In the genomic region with DNA sequence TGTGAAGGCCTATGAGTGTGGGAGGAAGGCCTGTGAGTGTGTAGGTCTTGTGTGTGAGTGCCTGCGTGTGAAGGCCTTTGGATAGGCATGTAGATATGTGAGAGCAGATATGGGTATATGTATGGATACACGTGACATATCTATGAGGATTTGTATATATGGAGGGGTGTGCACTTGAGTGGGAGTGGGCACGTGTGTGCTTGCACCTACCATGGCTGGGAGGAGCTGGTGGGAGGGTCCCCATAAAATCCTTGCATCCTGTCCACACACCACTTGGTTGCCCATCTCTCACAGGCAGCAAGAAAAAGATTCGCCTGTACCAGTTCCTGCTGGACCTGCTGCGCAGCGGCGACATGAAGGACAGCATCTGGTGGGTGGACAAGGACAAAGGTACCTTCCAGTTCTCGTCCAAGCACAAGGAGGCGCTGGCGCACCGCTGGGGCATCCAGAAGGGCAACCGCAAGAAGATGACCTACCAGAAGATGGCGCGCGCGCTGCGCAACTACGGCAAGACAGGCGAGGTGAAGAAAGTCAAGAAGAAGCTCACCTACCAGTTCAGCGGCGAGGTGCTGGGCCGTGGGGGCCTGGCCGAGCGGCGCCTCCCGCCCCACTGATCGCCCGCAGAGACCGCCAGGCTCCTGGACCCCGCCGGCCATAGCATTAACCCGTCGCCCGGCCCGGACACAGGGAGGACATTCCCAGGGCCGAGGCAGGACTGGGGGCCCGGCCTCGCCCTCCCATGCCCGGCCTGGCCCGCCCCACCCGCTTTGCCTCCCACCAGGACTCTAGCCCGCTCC, we compare ENCODE assay signal across 8 mouse cellular contexts. TPM values are rescaled to one million over a fixed set of nuclear protein-coding genes. Genes with fewer than 3 reads are reported as not detected.
A peak's percentile ranks its signal among the peaks of the same experiment; 100 is the strongest.
DNase-seq lines count a peak whose midpoint lies in the region; ATAC-seq lines count a peak whose summit lies in the region.

No protein-coding gene starts in this region.

- ATAC-seq in hindbrain, embryonic 13.5 days (ENCODE audit: low FRiP score), result peak; percentile 47

- 8% methylated on average over 42 of the region's 42 CpGs for WGBS in hindbrain, embryonic 13.5 days

- H3K9me3 ChIP-seq in hindbrain, embryonic 13.5 days, result no peaks in the 10 kb centered on the region

- peak overlapping the region; percentile 60 for H3K9ac ChIP-seq in hindbrain, embryonic 13.5 days

- DNase-seq in MEL-GATA-1-ER (ENCODE audit: extremely low read depth, low read depth), result peak; percentile 50
- peak; percentile 99 for DNase-seq in cerebellum, adult 9-10 months
- peak; percentile 66 to 85 for DNase-seq in frontal cortex, postnatal 10 days (ENCODE audit: low spot score in 2 of 2)
- peak; percentile 90 to 99 for DNase-seq in layer of hippocampus, postnatal 25 days (ENCODE audit: extremely low spot score in 1 of 2, low spot score in 1 of 2)
- peak; percentile 100 for DNase-seq in lung, postnatal 14 days
- DNase-seq in right cerebral cortex, postnatal 10 days (ENCODE audit: low spot score in 2 of 2), result peak; percentile 85 to 91
- DNase-seq in urinary bladder, postnatal 14 days (ENCODE audit: low spot score), result peak; percentile 98

- H3K4me1 ChIP-seq in hindbrain, embryonic 13.5 days (replicated peaks), result peaks cover 6% of the 10 kb centered on the region

- H3K4me2 ChIP-seq in hindbrain, embryonic 13.5 days, result peak overlapping the region; percentile 58

- peak overlapping the region; percentile 36 for H3K4me3 ChIP-seq in hindbrain, embryonic 13.5 days

- H3K27ac ChIP-seq in hindbrain, embryonic 13.5 days, result no peak overlapping the region

- peaks cover 24% of the 10 kb centered on the region for H3K27me3 ChIP-seq in hindbrain, embryonic 13.5 days

- no peaks in the 10 kb centered on the region for H3K36me3 ChIP-seq in hindbrain, embryonic 13.5 days

RNA-seq across cellular contexts. Expression of gene Mybpc3, which starts 3.0 kb away (rescaled TPM):
- 0.23 and 0.58 TPM in 2 replicates for polyA plus RNA-seq in hindbrain, embryonic 13.5 days (2015; fragmentation: Nextera tagmentation; extraction: Ambion mirVana)
- total RNA-seq in layer of hippocampus, postnatal 25 days (2021), result under 1 TPM; 0.20 to 0.23 TPM

RNA-seq across cellular contexts. Expression of gene Spi1, which starts 32.8 kb away (rescaled TPM):
- 3.5 and 3.9 TPM in 2 replicates for polyA plus RNA-seq in hindbrain, embryonic 13.5 days (2015; fragmentation: Nextera tagmentation; extraction: Ambion mirVana)
- total RNA-seq in layer of hippocampus, postnatal 25 days (2021), result 1 to 10 TPM; 3.6 to 3.8 TPM

RNA-seq across cellular contexts. Expression of gene Slc39a13, which starts 44.8 kb away (rescaled TPM):
- polyA plus RNA-seq in hindbrain, embryonic 13.5 days (2015; fragmentation: Nextera tagmentation; extraction: Ambion mirVana), result 28.1 and 29.4 TPM in 2 replicates
- 10 to 100 TPM; 23.3 to 31.2 TPM for total RNA-seq in layer of hippocampus, postnatal 25 days (2021)

Comparison
In these comparisons a context has a peak if more than half of its experiments do, and no peak if none do; other contexts are left out.
1. DNase-seq: peak in every context shown above with its lines; median percentile 100 in lung, postnatal 14 days; 99 in cerebellum, adult 9-10 months; 98 in urinary bladder, postnatal 14 days; 94 in layer of hippocampus, postnatal 25 days; 88 in right cerebral cortex, postnatal 10 days; 76 in frontal cortex, postnatal 10 days; 50 in MEL-GATA-1-ER.